Mouse (Mus musculus): ENCODE results near the gene Thoc6.

GRCm38 (mm10) chr17:23700079-23700478 is 26.4 kb upstream of the Thoc6 start:
- TF ChIP-seq POLR2A (IDR thresholded peaks at IDR 0.05; ENCODE audit: low read depth, low read length) (no peak; the same call in 1 of the 2 replicates), CTCF (IDR thresholded peaks at IDR 0.05; ENCODE audit: extremely low read depth, insufficient read length, insufficient replicate concordance, low read depth, low read length) (peak; percentile 63; the same call in 1 of the 2 replicates)
